Mouse (Mus musculus) forebrain, postnatal 0 days (tissue): Measurements from ENCODE around the gene Grin2c. TPM values are rescaled to one million over a fixed set of nuclear protein-coding genes. Genes with fewer than 3 reads are reported as not detected.
A peak's percentile ranks its signal among the peaks of the same experiment; 100 is the strongest.

ENCODE experiments used
- ATAC-seq: fragments of 200-750 bp; cut with Nextera tagmentation; 2 replicates; pipeline ENCODE4 v1.8.0; 2017; ENCODE audit warnings: mild to moderate bottlenecking, moderate library complexity
- DNase-seq: peaks from one replicate; pipeline ENCODE4 v3.0.0-alpha.2; 2015
- H3K27ac ChIP-seq: fragments of 300-500 bp; sonication (generic); 2 replicates; pipeline ENCODE4 v1.5.1; 2014; ENCODE audit warnings: low read depth, mild to moderate bottlenecking, antibody characterized with exemption, low read length, moderate library complexity, mixed read lengths
- H3K27me3 ChIP-seq: fragments of 300-500 bp; sonication (generic); 2 replicates; pipeline ENCODE4 v1.6.1; 2014; ENCODE audit warnings: mild to moderate bottlenecking, low read length, mixed read lengths; ENCODE audit not compliant: insufficient read depth
- H3K36me3 ChIP-seq: fragments of 300-500 bp; sonication (generic); 2 replicates; pipeline ENCODE4 v1.6.1; 2014; ENCODE audit warnings: mild to moderate bottlenecking, moderate library complexity; ENCODE audit not compliant: insufficient read depth
- H3K4me1 ChIP-seq: fragments of 300-500 bp; sonication (generic); 2 replicates; pipeline ENCODE4 v1.6.1; 2014; ENCODE audit warnings: antibody characterized with exemption; ENCODE audit not compliant: insufficient read depth
- H3K4me2 ChIP-seq: fragments of 300-500 bp; sonication (generic); 2 replicates; pipeline ENCODE4 v1.6.1; 2014; ENCODE audit warnings: low read depth, mild to moderate bottlenecking, moderate library complexity
- H3K4me3 ChIP-seq: fragments of 300-500 bp; sonication (generic); 2 replicates; pipeline ENCODE4 v1.5.1; 2014; ENCODE audit warnings: low read depth, low read length, mixed read lengths
- H3K9ac ChIP-seq: fragments of 300-500 bp; sonication (generic); 2 replicates; pipeline ENCODE4 v1.6.1; 2014; ENCODE audit warnings: mild to moderate bottlenecking
- H3K9me3 ChIP-seq: fragments of 300-500 bp; sonication (generic); 2 replicates; pipeline ENCODE4 v1.6.1; 2016; ENCODE audit warnings: low read length
- CTCF ChIP-seq: sonication (generic); IDR thresholded peaks from 2 replicates; pipeline ENCODE4 v1.5.1; 2016; ENCODE audit warnings: antibody characterized with exemption, control low read depth, low read depth
- WGBS: fragments of 180-500 bp; shearing (Covaris S2); extraction: QIAGEN DNeasy Blood & Tissue Kit; methylation state at CpG from one replicate; pipeline ENCODE4 v1.1.7; 2014; 5-methylcytosine and 5-hydroxymethylcytosine counted together
- polyA plus RNA-seq: library from polyadenylated mRNA; unstranded; fragments of >200 nt; fragmentation: Nextera tagmentation; extraction: Ambion mirVana; gene quantifications from 2 replicates; pipeline ENCODE4 v1.2.1, GENCODE M21; 2015
- total RNA-seq: library from RNA; depleted of rRNA; stranded (reverse); fragments of >200 nt; gene quantifications from 2 replicates; pipeline ENCODE4 v1.2.3, GENCODE M21; 2014

Grin2c gene
- total and polyA plus RNA-seq, 2 experiments from 2014 or later, result 0.48 to 1.6 TPM

DNA sequence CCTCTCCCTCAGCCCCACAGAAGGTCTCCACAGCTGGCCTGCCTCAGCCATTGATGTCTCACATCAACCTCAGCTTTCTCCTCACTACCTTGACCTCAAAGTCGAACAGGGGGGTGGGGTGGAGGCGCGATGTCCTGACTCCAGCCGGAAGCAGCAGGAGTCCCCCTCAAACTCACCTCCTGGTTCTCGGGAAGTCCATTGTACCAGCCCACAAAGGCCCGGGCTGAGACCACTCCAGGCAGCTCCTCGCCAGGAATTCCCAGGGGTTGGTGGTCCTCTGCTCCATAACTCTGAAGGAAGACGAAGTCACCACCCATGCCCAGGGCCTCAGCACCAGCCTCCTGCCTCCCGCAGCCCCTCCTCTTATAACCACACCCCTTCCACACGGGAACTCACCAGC is 4.4 kb upstream of the Grin2c start:
- no peak for TF ChIP-seq CTCF
- H3K4me2 ChIP-seq, result no peak overlapping the region
- DNase-seq (no peak), ATAC-seq (no peak)
- H3K4me1 ChIP-seq, result 0 out of 2 replicates have a peak, but pooled peaks cover 6% of the 10 kb centered on the region
- no peak overlapping the region for H3K4me3 ChIP-seq
- no peak overlapping the region for H3K9ac ChIP-seq
- peaks cover 13% of the 10 kb centered on the region for H3K27me3 ChIP-seq
- WGBS, result 69% methylated on average over 10 of the region's 10 CpGs
- peaks cover 24% of the 10 kb centered on the region for H3K36me3 ChIP-seq
- no peaks in the 10 kb centered on the region for H3K9me3 ChIP-seq
- no peak overlapping the region for H3K27ac ChIP-seq

DNA sequence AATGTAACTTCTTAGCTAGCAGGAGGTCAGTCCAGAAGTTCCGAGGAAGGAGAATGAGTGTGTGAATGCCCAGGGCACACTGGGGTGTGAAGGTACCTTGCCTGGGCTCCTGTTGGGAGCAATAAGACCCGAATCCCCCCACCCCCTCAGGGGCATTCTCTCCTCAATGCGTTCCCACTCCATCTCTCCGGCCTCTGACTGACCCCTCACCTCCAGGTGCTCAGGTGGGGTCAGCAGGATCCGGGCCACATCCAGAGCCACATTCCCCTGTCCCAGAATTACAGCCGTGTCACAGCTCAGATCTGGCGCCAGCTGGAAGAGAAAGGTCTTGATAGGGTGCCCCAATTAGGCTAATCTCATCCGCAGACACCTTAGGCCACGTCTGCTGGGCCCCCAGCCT is 4.0 kb upstream of the Grin2c start:
- WGBS, result 86% methylated on average over 9 of the region's 9 CpGs
- no peak for ATAC-seq
- no peak overlapping the region for H3K4me3 ChIP-seq
- H3K4me2 ChIP-seq, result no peak overlapping the region
- H3K9me3 ChIP-seq, result no peaks in the 10 kb centered on the region
- no peak for TF ChIP-seq CTCF
- DNase-seq, result no peak
- no peak overlapping the region for H3K27ac ChIP-seq
- H3K9ac ChIP-seq, result no peak overlapping the region
- 0 out of 2 replicates have a peak, but pooled peaks cover 1% of the 10 kb centered on the region for H3K4me1 ChIP-seq
- peaks cover 17% of the 10 kb centered on the region for H3K27me3 ChIP-seq
- H3K36me3 ChIP-seq, result peaks cover 24% of the 10 kb centered on the region

DNA sequence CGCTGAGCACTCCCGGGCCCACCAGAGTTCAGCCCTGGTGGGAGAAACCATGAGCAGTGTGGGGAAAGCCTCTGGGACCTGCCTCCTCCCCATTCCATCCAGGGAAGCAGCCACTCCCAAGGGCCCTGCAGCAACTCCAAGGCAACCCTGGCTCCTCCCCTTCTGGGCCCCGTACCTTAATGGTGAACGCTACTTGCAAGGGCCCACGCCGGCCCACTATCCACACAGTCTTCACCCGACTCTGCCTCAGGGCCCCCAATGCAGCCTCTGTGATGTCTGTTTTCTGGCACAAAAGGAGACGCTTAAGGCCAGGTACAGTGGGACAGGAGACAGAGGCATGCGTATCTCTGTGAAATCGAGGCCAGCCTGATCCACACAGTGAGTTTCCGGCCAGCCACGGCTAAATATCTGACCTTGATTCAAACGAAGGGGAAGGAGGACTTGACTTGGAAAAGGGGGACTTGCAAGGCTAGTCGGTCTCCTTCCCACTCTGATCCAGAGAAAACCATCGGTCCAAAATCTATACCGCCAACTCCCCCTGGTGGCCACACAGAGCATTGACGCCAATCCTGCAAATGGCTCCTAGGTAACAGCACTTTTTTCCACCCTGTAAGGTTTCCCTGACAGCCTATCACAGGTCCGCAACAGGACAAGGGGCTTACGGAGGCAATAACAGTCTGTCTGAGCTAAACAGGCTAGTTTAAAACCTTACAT is 3.3 kb upstream of the Grin2c start:
- Histone ChIP-seq H3K9ac (no peak overlapping the region), H3K36me3 (peaks cover 24% of the 10 kb centered on the region), H3K27me3 (peaks cover 24% of the 10 kb centered on the region), H3K27ac (no peak overlapping the region), H3K4me3 (no peak overlapping the region), H3K4me2 (no peak overlapping the region), H3K4me1 (no peaks in the 10 kb centered on the region), H3K9me3 (no peaks in the 10 kb centered on the region)
- ATAC-seq (peak; percentile 70), DNase-seq (peak; percentile 89)
- WGBS, result 34% methylated on average over 19 of the region's 19 CpGs
- TF ChIP-seq CTCF, result peak; percentile 98

DNA sequence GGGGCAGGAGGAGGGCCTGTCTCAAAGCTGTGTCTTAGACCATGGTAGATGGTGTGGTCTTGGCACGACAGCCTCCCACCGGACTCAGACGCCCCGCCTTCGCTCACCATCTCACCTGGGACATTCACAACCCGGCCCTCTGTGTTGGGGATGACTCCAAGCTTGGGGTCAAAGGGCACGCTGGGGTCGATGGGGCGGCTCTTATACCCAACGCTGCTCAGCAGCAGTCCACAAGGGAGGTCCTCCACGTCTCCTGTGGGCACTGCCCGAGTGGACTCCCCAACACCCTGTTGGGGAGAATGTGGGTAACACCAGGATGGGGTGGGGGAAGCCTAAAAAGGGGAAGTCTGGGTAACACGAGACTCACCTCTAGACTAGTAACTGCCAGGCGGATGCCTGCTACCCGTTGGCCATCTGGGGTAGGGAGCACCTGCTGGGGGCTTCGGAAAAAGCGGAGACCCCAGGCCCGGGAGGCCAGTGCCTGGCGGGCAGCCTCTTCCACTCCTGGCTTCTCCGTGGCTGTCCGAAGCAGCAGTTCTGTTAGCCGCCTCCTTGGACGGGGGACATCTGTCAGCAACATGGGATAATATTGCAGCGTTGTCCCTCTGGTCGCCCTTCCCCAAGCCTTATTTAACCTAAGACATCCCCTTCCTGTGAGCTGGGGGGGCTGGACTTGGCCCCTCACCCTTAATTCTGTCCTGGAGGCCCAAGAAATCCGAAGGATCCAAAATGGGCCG is 2.5 kb upstream of the Grin2c start:
- Histone ChIP-seq H3K4me2 (no peak overlapping the region), H3K9me3 (no peaks in the 10 kb centered on the region), H3K36me3 (peaks cover 24% of the 10 kb centered on the region), H3K4me1 (no peaks in the 10 kb centered on the region), H3K9ac (no peak overlapping the region), H3K27ac (no peak overlapping the region), H3K4me3 (no peak overlapping the region), H3K27me3 (peaks cover 30% of the 10 kb centered on the region)
- no peak for TF ChIP-seq CTCF
- ATAC-seq (no peak), DNase-seq (no peak)
- 86% methylated on average over 27 of the region's 27 CpGs for whole genome bisulfite sequencing

DNA sequence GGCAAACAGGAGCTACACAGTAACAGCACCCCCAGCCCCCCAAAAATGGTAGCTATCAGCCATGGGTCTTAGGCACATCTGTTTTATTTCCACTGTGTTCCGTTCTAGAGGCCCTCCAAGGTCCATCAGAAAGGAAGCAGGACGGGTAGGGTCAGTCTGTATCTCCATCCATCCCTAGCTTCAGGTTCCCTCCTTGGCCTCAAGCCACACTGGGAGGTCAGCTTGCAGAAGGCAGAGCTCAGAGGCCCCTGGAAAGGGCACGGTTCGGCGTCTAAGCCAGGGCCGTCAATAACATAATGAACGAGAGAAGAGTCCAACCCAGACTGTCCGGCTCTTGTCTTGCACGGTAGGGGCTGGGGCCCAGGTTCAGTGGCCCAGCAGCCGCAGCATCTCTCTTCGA is 915 bp upstream of the Grin2c start:
- H3K4me2 ChIP-seq, result no peak overlapping the region
- H3K36me3 ChIP-seq, result peaks cover 24% of the 10 kb centered on the region
- no peak for TF ChIP-seq CTCF
- H3K4me1 ChIP-seq, result no peaks in the 10 kb centered on the region
- no peak overlapping the region for H3K9ac ChIP-seq
- no peak overlapping the region for H3K4me3 ChIP-seq
- H3K27me3 ChIP-seq, result peaks cover 36% of the 10 kb centered on the region
- H3K27ac ChIP-seq, result no peak overlapping the region
- 87% methylated on average over 11 of the region's 11 CpGs for WGBS
- ATAC-seq, result no peak
- no peaks in the 10 kb centered on the region for H3K9me3 ChIP-seq
- no peak for DNase-seq

DNA sequence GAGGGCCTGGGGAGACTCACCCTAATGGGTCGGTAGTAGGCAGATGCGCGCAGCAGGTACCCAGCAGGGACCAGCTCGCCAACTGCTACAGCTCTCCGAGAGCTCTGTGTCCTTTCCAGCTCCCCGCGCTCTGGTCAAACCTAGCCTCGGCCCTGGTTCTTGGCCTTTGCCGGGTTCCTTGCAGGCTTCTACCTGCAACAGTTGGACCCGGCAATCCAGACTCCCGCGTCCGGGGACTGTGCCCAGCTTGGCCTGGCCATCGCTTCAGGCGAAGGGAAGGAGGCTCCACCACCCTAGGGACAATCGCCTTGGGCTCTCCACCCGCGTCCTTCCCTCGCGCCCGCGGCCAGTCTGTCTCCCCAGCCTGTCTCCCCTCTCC is 654 bp downstream of the Grin2c start:
- no peak for ATAC-seq

DNA sequence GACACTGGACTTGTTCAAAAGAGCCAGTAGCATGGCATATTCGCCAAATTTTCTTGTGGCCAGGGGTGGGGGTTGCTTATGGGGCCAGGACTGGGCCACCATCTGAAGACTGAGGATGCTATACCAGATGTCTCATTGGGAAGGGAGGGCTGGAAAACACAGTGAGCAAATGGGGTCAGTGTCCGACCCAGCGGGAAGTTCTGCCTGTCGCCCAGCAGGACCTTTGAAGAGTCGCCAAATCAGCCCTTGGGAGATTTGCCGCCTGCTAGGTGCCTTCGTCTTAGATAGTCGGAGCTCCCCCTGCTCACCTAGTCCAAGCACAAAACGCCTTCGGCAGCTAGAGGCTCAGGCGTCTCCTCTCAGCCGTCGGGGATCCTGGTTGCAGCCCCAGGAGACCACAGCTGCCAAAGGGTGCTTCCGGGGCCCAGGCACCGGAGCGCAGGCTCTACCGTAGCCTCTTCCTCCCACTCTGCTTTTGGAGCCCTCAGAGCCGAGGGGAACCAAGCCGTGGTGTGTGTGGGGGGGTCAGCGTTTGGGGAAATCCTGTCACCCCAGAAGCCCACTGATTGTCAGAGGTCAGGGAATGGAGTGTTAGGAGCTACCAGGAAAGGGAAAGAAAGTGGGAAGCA is 1.2 kb downstream of the Grin2c start:
- Histone ChIP-seq H3K27me3 (peaks cover 42% of the 10 kb centered on the region), H3K4me2 (no peak overlapping the region), H3K4me1 (no peaks in the 10 kb centered on the region), H3K9ac (no peak overlapping the region), H3K9me3 (no peaks in the 10 kb centered on the region), H3K36me3 (peaks cover 17% of the 10 kb centered on the region), H3K27ac (no peak overlapping the region), H3K4me3 (no peak overlapping the region)
- TF ChIP-seq CTCF, result no peak
- ATAC-seq (no peak), DNase-seq (no peak)
- 6% methylated on average over 20 of the region's 20 CpGs for WGBS

More for the DNA sequence above, 654 bp downstream of the Grin2c start:
- H3K4me1 ChIP-seq, result no peaks in the 10 kb centered on the region
- H3K4me2 ChIP-seq, result peak overlapping the region; percentile 59
- H3K9me3 ChIP-seq, result no peaks in the 10 kb centered on the region
- 2% methylated on average over 22 of the region's 22 CpGs for WGBS
- H3K27me3 ChIP-seq, result peaks cover 42% of the 10 kb centered on the region
- peak overlapping the region; percentile 33 for H3K4me3 ChIP-seq
- H3K27ac ChIP-seq, result no peak overlapping the region
- no peak for DNase-seq
- no peak for TF ChIP-seq CTCF
- H3K36me3 ChIP-seq, result peaks cover 17% of the 10 kb centered on the region
- H3K9ac ChIP-seq, result no peak overlapping the region
